Mouse (Mus musculus) CH12.LX (cell line): ENCODE results near the gene Map4k4.

Source experiments
- CHD2 ChIP-seq: IDR thresholded peaks from 2 replicates; pipeline ENCODE4 v1.6.1; 2011; ENCODE audit warnings: low read length, improper control_type of control experiment
- CTCF ChIP-seq, 2 experiments: IDR thresholded peaks in 1 of 2; conservative IDR thresholded peaks in 1 of 2; 2 replicates each; pipeline ENCODE4 v1.5.1; 2011 to 2012; ENCODE audit warnings: low read depth in 2 of 2, low read length in 2 of 2, improper control_type of control experiment in 1 of 2, inconsistent platforms in 1 of 2, mild to moderate bottlenecking in 1 of 2, moderate library complexity in 1 of 2
- HCFC1 ChIP-seq: IDR thresholded peaks from 2 replicates; pipeline ENCODE4 v1.6.1; 2012; ENCODE audit warnings: low read depth, mild to moderate bottlenecking, inconsistent platforms, low read length, improper control_type of control experiment
- JUN ChIP-seq: IDR thresholded peaks from 2 replicates; pipeline ENCODE4 v1.6.1; 2011; ENCODE audit warnings: low read depth, mild to moderate bottlenecking, low read length, improper control_type of control experiment, moderate library complexity; ENCODE audit not compliant: insufficient read depth
- MAFK ChIP-seq: IDR thresholded peaks from 2 replicates; pipeline ENCODE4 v1.6.1; 2011; ENCODE audit warnings: low read length, improper control_type of control experiment; ENCODE audit not compliant: insufficient replicate concordance
- MAX ChIP-seq: IDR thresholded peaks from 2 replicates; pipeline ENCODE4 v1.6.1; 2011; ENCODE audit warnings: low read length, improper control_type of control experiment
- MXI1 ChIP-seq: IDR thresholded peaks from 2 replicates; pipeline ENCODE4 v1.6.1; 2011; ENCODE audit warnings: mild to moderate bottlenecking, low read depth, low read length, improper control_type of control experiment
- NELFE ChIP-seq: IDR thresholded peaks from 2 replicates; pipeline ENCODE4 v1.6.1; 2011; ENCODE audit warnings: low read depth, low read length, improper control_type of control experiment
- POLR2A ChIP-seq: IDR thresholded peaks from 2 replicates; pipeline ENCODE4 v1.6.1; 2011; ENCODE audit warnings: low read depth, mild to moderate bottlenecking, improper control_type of control experiment, low read length
- ZNF384 ChIP-seq: IDR thresholded peaks from 2 replicates; pipeline ENCODE4 v1.6.1; 2012; ENCODE audit warnings: low read depth, low read length, improper control_type of control experiment, inconsistent platforms

DNA sequence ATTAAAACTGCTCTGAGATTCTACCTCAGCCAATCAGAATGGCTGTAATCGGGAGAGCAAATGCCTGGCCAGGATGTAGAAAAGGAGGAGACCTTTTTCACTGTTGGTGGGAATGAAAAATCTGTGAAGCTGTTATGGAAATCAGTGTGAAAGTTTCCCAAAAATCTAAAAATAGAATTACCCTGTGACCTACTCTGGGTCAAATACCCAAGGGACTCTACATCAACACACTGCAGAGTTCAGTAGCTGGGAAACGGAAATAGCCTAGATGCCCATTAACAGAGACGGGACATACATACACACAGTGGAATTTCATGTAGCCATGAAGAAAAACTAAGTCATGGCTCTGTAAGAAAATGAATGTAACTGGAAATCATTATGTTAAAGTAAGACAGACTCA is 22.7 kb upstream of the Map4k4 start:
- TF ChIP-seq CTCF (conservative IDR thresholded peaks at IDR 0.05 in 1 of 2, IDR thresholded peaks at IDR 0.05 in 1 of 2; ENCODE audit: low read depth in 2 of 2, low read length in 2 of 2) (no peak), CHD2 (no peak), MAFK (no peak), MXI1 (no peak), JUN (no peak), POLR2A (no peak), ZNF384 (no peak), MAX (no peak), NELFE (no peak), HCFC1 (no peak)
